Mouse (Mus musculus): ENCODE results near the gene Asic2. TPM values are rescaled to one million over a fixed set of nuclear protein-coding genes. Genes with fewer than 3 reads are reported as not detected.

Gene Asic2
- total and polyA plus RNA-seq, 2 experiments from 2014 or later, result 19.2 to 57.3 TPM

- Histone ChIP-seq H3K36me3 (ENCODE audit: insufficient read depth, low read length) (no peaks in the 10 kb centered on the region), H3K4me1 (ENCODE audit: insufficient read depth, low read length) (no peaks in the 10 kb centered on the region), H3K27ac (no peak overlapping the region), H3K9me3 (ENCODE audit: low read length) (no peaks in the 10 kb centered on the region), H3K27me3 (ENCODE audit: insufficient read depth, low read length) (no peaks in the 10 kb centered on the region), H3K9ac (replicated peaks; ENCODE audit: low read length) (no peak overlapping the region), H3K4me3 (ENCODE audit: low read length) (no peak overlapping the region), H3K4me2 (ENCODE audit: low read depth, low read length) (no peak overlapping the region)
- ATAC-seq, result peak; percentile 79; the same call in 1 of the 2 replicates
- TF ChIP-seq CTCF (IDR thresholded peaks at IDR 0.05; ENCODE audit: low read depth), result peak; percentile 38
- DNase-seq (ENCODE audit: low spot score), result peak; percentile 73
- 36% methylated on average over 7 of the region's 7 CpGs for WGBS
Observed at GRCm38 (mm10) chr11:81118055-81118454, 850.2 kb downstream of the Asic2 start.

- no peaks in the 10 kb centered on the region for H3K36me3 ChIP-seq (ENCODE audit: insufficient read depth, low read length)
- no peaks in the 10 kb centered on the region for H3K27me3 ChIP-seq (ENCODE audit: insufficient read depth, low read length)
- TF ChIP-seq CTCF (IDR thresholded peaks at IDR 0.05; ENCODE audit: low read depth), result no peak
- 52% methylated on average over 9 of the region's 9 CpGs for WGBS
- no peak overlapping the region for H3K4me2 ChIP-seq (ENCODE audit: low read depth, low read length)
- ATAC-seq, result no peak
- H3K4me1 ChIP-seq (ENCODE audit: insufficient read depth, low read length), result no peaks in the 10 kb centered on the region
- peak; percentile 63 for DNase-seq (ENCODE audit: low spot score)
- no peak overlapping the region for H3K4me3 ChIP-seq (ENCODE audit: low read length)
- no peaks in the 10 kb centered on the region for H3K9me3 ChIP-seq (ENCODE audit: low read length)
- H3K27ac ChIP-seq, result no peak overlapping the region
- H3K9ac ChIP-seq (replicated peaks; ENCODE audit: low read length), result no peak overlapping the region
Observed at GRCm38 (mm10) chr11:81115666-81116065, 852.6 kb downstream of the Asic2 start.

DNA sequence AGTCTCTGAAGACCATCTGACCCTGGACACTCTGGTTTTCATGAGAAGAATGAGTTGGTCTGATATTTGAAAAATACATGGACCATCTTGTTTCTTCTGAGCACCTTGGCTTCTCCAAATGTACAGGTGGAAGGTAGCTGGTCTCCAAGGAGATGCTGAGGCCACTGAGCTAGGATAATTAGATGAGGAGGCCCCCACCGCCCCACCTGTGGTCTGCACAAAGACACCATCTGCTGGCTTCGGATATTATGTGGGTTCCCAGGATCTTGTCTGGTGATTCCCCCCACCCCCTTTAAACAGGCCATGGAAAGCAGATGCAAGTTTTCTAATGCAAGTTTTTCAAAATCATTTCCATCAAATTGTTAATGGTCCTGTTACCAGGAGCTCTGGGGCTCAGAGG lies 856.6 kb downstream of the Asic2 start:
- Histone ChIP-seq H3K9ac (replicated peaks; ENCODE audit: low read length) (no peak overlapping the region), H3K9me3 (ENCODE audit: low read length) (no peaks in the 10 kb centered on the region), H3K36me3 (ENCODE audit: insufficient read depth, low read length) (no peaks in the 10 kb centered on the region), H3K4me3 (ENCODE audit: low read length) (no peak overlapping the region), H3K27me3 (ENCODE audit: insufficient read depth, low read length) (no peaks in the 10 kb centered on the region), H3K4me1 (ENCODE audit: insufficient read depth, low read length) (no peaks in the 10 kb centered on the region), H3K27ac (no peak overlapping the region), H3K4me2 (ENCODE audit: low read depth, low read length) (no peak overlapping the region)
- WGBS, result 77% methylated on average over 2 of the region's 2 CpGs
- no peak for TF ChIP-seq CTCF (IDR thresholded peaks at IDR 0.05; ENCODE audit: low read depth)
- DNase-seq (ENCODE audit: low spot score) (no peak), ATAC-seq (no peak)

GRCm38 (mm10) chr11:81110049-81110448 lies 858.2 kb downstream of the Asic2 start:
- H3K4me2 ChIP-seq (ENCODE audit: low read depth, low read length), result no peak overlapping the region
- H3K9me3 ChIP-seq (ENCODE audit: low read length), result no peaks in the 10 kb centered on the region
- H3K27me3 ChIP-seq (ENCODE audit: insufficient read depth, low read length), result no peaks in the 10 kb centered on the region
- H3K27ac ChIP-seq, result peak overlapping the region; percentile 38; the same call in 1 of the 2 replicates
- H3K9ac ChIP-seq (replicated peaks; ENCODE audit: low read length), result no peak overlapping the region
- ATAC-seq (no peak), DNase-seq (ENCODE audit: low spot score) (no peak)
- H3K4me3 ChIP-seq (ENCODE audit: low read length), result no peak overlapping the region
- H3K36me3 ChIP-seq (ENCODE audit: insufficient read depth, low read length), result no peaks in the 10 kb centered on the region
- no peaks in the 10 kb centered on the region for H3K4me1 ChIP-seq (ENCODE audit: insufficient read depth, low read length)
- WGBS, result 49% methylated on average over 6 of the region's 6 CpGs
- no peak for TF ChIP-seq CTCF (IDR thresholded peaks at IDR 0.05; ENCODE audit: low read depth)

GRCm38 (mm10) chr11:81106949-81107348 lies 861.3 kb downstream of the Asic2 start:
- no peaks in the 10 kb centered on the region for H3K36me3 ChIP-seq (ENCODE audit: insufficient read depth, low read length)
- DNase-seq (ENCODE audit: low spot score) (no peak), ATAC-seq (no peak)
- no peak overlapping the region for H3K4me2 ChIP-seq (ENCODE audit: low read depth, low read length)
- 0 out of 2 replicates have a peak, but pooled peaks cover 3% of the 10 kb centered on the region for H3K4me1 ChIP-seq (ENCODE audit: insufficient read depth, low read length)
- no peaks in the 10 kb centered on the region for H3K9me3 ChIP-seq (ENCODE audit: low read length)
- H3K9ac ChIP-seq (replicated peaks; ENCODE audit: low read length), result no peak overlapping the region
- no peaks in the 10 kb centered on the region for H3K27me3 ChIP-seq (ENCODE audit: insufficient read depth, low read length)
- no peak for TF ChIP-seq CTCF (IDR thresholded peaks at IDR 0.05; ENCODE audit: low read depth)
- WGBS, result 39% methylated on average over 1 of the region's 1 CpGs
- no peak overlapping the region for H3K27ac ChIP-seq
- no peak overlapping the region for H3K4me3 ChIP-seq (ENCODE audit: low read length)

GRCm38 (mm10) chr11:81100829-81101228 lies 867.4 kb downstream of the Asic2 start:
- TF ChIP-seq CTCF (IDR thresholded peaks at IDR 0.05; ENCODE audit: low read depth), result no peak
- WGBS, result 81% methylated on average over 6 of the region's 6 CpGs
- ATAC-seq, result no peak

GRCm38 (mm10) chr11:81096011-81096410 lies 872.2 kb downstream of the Asic2 start:
- no peak overlapping the region for H3K9ac ChIP-seq (replicated peaks; ENCODE audit: low read length)
- H3K36me3 ChIP-seq (ENCODE audit: insufficient read depth, low read length), result no peaks in the 10 kb centered on the region
- DNase-seq (ENCODE audit: low spot score), result no peak
- no peak for ATAC-seq
- H3K9me3 ChIP-seq (ENCODE audit: low read length), result no peaks in the 10 kb centered on the region
- H3K27ac ChIP-seq, result no peak overlapping the region
- no peaks in the 10 kb centered on the region for H3K4me1 ChIP-seq (ENCODE audit: insufficient read depth, low read length)
- WGBS, result 74% methylated on average over 6 of the region's 6 CpGs
- TF ChIP-seq CTCF (IDR thresholded peaks at IDR 0.05; ENCODE audit: low read depth), result no peak
- H3K4me3 ChIP-seq (ENCODE audit: low read length), result no peak overlapping the region
- H3K27me3 ChIP-seq (ENCODE audit: insufficient read depth, low read length), result no peaks in the 10 kb centered on the region
- no peak overlapping the region for H3K4me2 ChIP-seq (ENCODE audit: low read depth, low read length)

More at GRCm38 (mm10) chr11:81100829-81101228, 867.4 kb downstream of the Asic2 start:
- H3K9ac ChIP-seq (replicated peaks; ENCODE audit: low read length), result no peak overlapping the region
- 0 out of 2 replicates have a peak, but pooled peaks cover 3% of the 10 kb centered on the region for H3K4me1 ChIP-seq (ENCODE audit: insufficient read depth, low read length)
- H3K9me3 ChIP-seq (ENCODE audit: low read length), result no peaks in the 10 kb centered on the region
- H3K36me3 ChIP-seq (ENCODE audit: insufficient read depth, low read length), result no peaks in the 10 kb centered on the region
- H3K27ac ChIP-seq, result no peak overlapping the region
- no peak overlapping the region for H3K4me3 ChIP-seq (ENCODE audit: low read length)
- H3K27me3 ChIP-seq (ENCODE audit: insufficient read depth, low read length), result no peaks in the 10 kb centered on the region
- H3K4me2 ChIP-seq (ENCODE audit: low read depth, low read length), result no peak overlapping the region
- no peak for DNase-seq (ENCODE audit: low spot score)

Data from hindbrain, postnatal 0 days (tissue).